In genomic region chr1:37495698-37496321, GRCm38 (mm10) we compare ENCODE assay signal across 15 mouse cellular contexts. TPM values are rescaled to one million over a fixed set of nuclear protein-coding genes. Genes with fewer than 3 reads are reported as not detected.
A peak's percentile ranks its signal among the peaks of the same experiment; 100 is the strongest.
DNase-seq lines count a peak whose midpoint lies in the region; ATAC-seq lines count a peak whose summit lies in the region.
"Had no signal": no experiment of that assay in that cellular context is flagged by ENCODE, and none has a peak within 500 bp of the region (broad histone marks: within the 10 kb centered on the region; RNA-seq: fewer than 3 reads in every experiment).

No protein-coding gene starts in this region.

- DNase-seq in lung, postnatal 36 days = peak; percentile 44
- DNase-seq in lung, postnatal 10 days = no peak
- peak; percentile 25 for DNase-seq in MN1 (ENCODE audit: low spot score)
- DNase-seq in forebrain, embryonic 14.5 days (ENCODE audit: low spot score) = no peak
- no peak for DNase-seq in midbrain, embryonic 10.5 days (ENCODE audit: low spot score)
- DNase-seq: adrenal gland, postnatal 10 days; cerebellum, adult 9-11 months; heart, postnatal 10 days; kidney, adult 18-20 months; retina, postnatal 1 day had no signal

- no peaks in the 10 kb centered on the region for H3K36me3 ChIP-seq in liver, embryonic 12.5 days
- H3K36me3 ChIP-seq in forebrain, embryonic 14.5 days (ENCODE audit: control insufficient read depth, insufficient read depth, low read length) = no peaks in the 10 kb centered on the region
- H3K36me3 ChIP-seq in midbrain, embryonic 10.5 days = no peaks in the 10 kb centered on the region
- H3K36me3 ChIP-seq: embryonic facial prominence, embryonic 15.5 days; limb, embryonic 15.5 days; stomach, embryonic 15.5 days had no signal

- H3K9ac ChIP-seq in liver, embryonic 12.5 days = peak overlapping the region; percentile 51; the same call in 1 of the 2 replicates
- no peak overlapping the region for H3K9ac ChIP-seq in forebrain, embryonic 14.5 days (ENCODE audit: low read length)
- H3K9ac ChIP-seq: embryonic facial prominence, embryonic 15.5 days; limb, embryonic 15.5 days; stomach, embryonic 15.5 days had no signal

- peak overlapping the region; percentile 46 for H3K4me3 ChIP-seq in liver, embryonic 12.5 days
- no peak overlapping the region for H3K4me3 ChIP-seq in forebrain, embryonic 14.5 days (ENCODE audit: low read depth, low read length)
- no peak overlapping the region for H3K4me3 ChIP-seq in midbrain, embryonic 10.5 days
- H3K4me3 ChIP-seq: embryonic facial prominence, embryonic 15.5 days; limb, embryonic 15.5 days; stomach, embryonic 15.5 days had no signal

- ATAC-seq in liver, embryonic 12.5 days = no peak
- peak; percentile 42; the same call in 1 of the 2 replicates for ATAC-seq in neutrophil, adult 5-6 weeks (ENCODE audit: extremely low read depth, insufficient number of reproducible peaks, low FRiP score, poor library complexity, severe bottlenecking)
- no peak for ATAC-seq in forebrain, embryonic 14.5 days

- no peak overlapping the region for H3K27ac ChIP-seq in liver, embryonic 12.5 days
- H3K27ac ChIP-seq in forebrain, embryonic 14.5 days (ENCODE audit: low read depth, low read length) = no peak overlapping the region
- H3K27ac ChIP-seq in midbrain, embryonic 10.5 days (replicated peaks) = no peak overlapping the region
- H3K27ac ChIP-seq: embryonic facial prominence, embryonic 15.5 days; limb, embryonic 15.5 days; stomach, embryonic 15.5 days had no signal

- H3K4me1 ChIP-seq in liver, embryonic 12.5 days = peaks cover 31% of the 10 kb centered on the region
- H3K4me1 ChIP-seq in forebrain, embryonic 14.5 days (ENCODE audit: control insufficient read depth, insufficient read depth, low read length) = no peaks in the 10 kb centered on the region
- H3K4me1 ChIP-seq in midbrain, embryonic 10.5 days = peaks cover 14% of the 10 kb centered on the region
- H3K4me1 ChIP-seq: embryonic facial prominence, embryonic 15.5 days; stomach, embryonic 15.5 days had no signal

- H3K27me3 ChIP-seq in liver, embryonic 12.5 days (replicated peaks) = no peaks in the 10 kb centered on the region
- H3K27me3 ChIP-seq in forebrain, embryonic 14.5 days (replicated peaks; ENCODE audit: control insufficient read depth, insufficient read depth, low read length) = no peaks in the 10 kb centered on the region
- peaks cover 41% of the 10 kb centered on the region for H3K27me3 ChIP-seq in midbrain, embryonic 10.5 days (ENCODE audit: low read depth, poor library complexity, severe bottlenecking)
- H3K27me3 ChIP-seq: embryonic facial prominence, embryonic 15.5 days; limb, embryonic 15.5 days; stomach, embryonic 15.5 days had no signal

- WGBS in liver, embryonic 12.5 days (ENCODE audit: insufficient replicate concordance) = 17% methylated on average over 10 of the region's 10 CpGs
- WGBS in forebrain, embryonic 14.5 days = 88% methylated on average over 10 of the region's 10 CpGs
- WGBS in midbrain, embryonic 10.5 days = 88% methylated on average over 10 of the region's 10 CpGs

- H3K9me3 ChIP-seq in liver, embryonic 12.5 days (replicated peaks) = no peaks in the 10 kb centered on the region
- no peaks in the 10 kb centered on the region for H3K9me3 ChIP-seq in forebrain, embryonic 14.5 days (replicated peaks; ENCODE audit: control insufficient read depth, low read length)
- no peaks in the 10 kb centered on the region for H3K9me3 ChIP-seq in midbrain, embryonic 10.5 days (replicated peaks)
- H3K9me3 ChIP-seq: embryonic facial prominence, embryonic 15.5 days; limb, embryonic 15.5 days; stomach, embryonic 15.5 days had no signal

- H3K4me2 ChIP-seq in liver, embryonic 12.5 days = peak overlapping the region; percentile 62
- H3K4me2 ChIP-seq in forebrain, embryonic 14.5 days (ENCODE audit: low read length) = no peak overlapping the region
- H3K4me2 ChIP-seq: embryonic facial prominence, embryonic 15.5 days; limb, embryonic 15.5 days; stomach, embryonic 15.5 days had no signal

RNA-seq across cellular contexts. Expression of gene Mgat4a, which starts 45.0 kb away (rescaled TPM):
- 1.3 and 2.1 TPM in 2 replicates for polyA plus RNA-seq in liver, embryonic 12.5 days (2016; fragmentation: Nextera tagmentation; extraction: Ambion mirVana)
- 47.6 and 53.8 TPM in 2 replicates for total RNA-seq in neutrophil, adult 5-6 weeks (2017)
- polyA plus RNA-seq in forebrain, embryonic 14.5 days (2014; fragmentation: Nextera tagmentation; extraction: Ambion mirVana) = 7.0 and 7.8 TPM in 2 replicates
- polyA plus RNA-seq in midbrain, embryonic 10.5 days (2016; fragmentation: Nextera tagmentation; extraction: Ambion mirVana) = 1.3 and 1.5 TPM in 2 replicates

Comparison
In these comparisons a context has a peak if more than half of its experiments do, and no peak if none do; other contexts are left out.
1. DNase-seq: peak in lung, postnatal 36 days (single experiment) and MN1 (single experiment); none in lung, postnatal 10 days (single experiment), forebrain, embryonic 14.5 days (single experiment) and midbrain, embryonic 10.5 days (single experiment).